Mouse (Mus musculus) layer of hippocampus, postnatal 25 days (tissue): Measurements from ENCODE around the gene Foxb2. TPM values are rescaled to one million over a fixed set of nuclear protein-coding genes. Genes with fewer than 3 reads are reported as not detected.
"Not testable (repeated sequence)": the region's sequence is repeated elsewhere in the genome, so short reads cannot be mapped to it uniquely, and the experiment has no call there.

Experiments used
- DNase-seq, 2 experiments: peaks; one replicate each; pipeline ENCODE4 v3.0.0; 2022; ENCODE audit warnings: mixed read lengths in 2 of 2, low spot score in 1 of 2; ENCODE audit errors: extremely low spot score in 1 of 2
- total RNA-seq, 2 experiments: library from RNA; stranded (reverse); gene quantifications; 2 replicates each; pipeline ENCODE4 v1.2.3; 2021

Foxb2 gene
- total RNA-seq: not detected

DNA sequence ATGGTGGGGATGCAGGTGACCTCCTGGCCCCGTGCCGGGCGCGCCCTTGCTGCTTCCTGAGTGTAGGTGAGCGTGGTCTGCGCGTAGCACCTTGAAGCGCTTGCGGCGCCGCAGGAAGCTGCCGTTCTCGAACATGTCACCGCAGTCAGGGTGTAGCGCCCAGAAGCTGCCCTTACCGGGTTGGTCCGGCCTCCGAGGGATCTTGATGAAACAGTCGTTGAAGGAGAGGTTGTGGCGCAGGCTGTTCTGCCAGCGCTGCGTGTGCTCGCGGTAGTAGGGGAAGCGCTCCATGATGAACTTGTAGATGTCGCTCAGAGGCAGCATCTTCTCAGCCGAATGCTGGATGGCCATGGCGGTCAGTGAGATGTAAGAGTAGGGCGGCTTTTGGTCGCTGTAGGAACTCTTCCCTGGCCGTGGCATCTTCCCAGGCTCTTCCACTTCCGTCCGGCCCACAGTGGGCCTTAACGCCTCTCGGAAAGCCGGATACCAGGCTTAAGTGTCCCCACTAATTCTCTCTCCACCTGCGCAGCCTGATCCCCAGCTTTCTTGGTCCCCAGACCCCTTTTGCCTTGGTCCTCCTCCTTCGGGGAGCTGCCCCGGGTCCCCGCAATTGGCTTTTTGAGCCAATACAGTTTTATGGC, at the start of gene Foxb2:
Foxb2 (minus strand) TSS at position 585 of the 641 bp plus-strand sequence.
- DNase-seq: peak in 1 of 2 experiments; percentile 14

DNA sequence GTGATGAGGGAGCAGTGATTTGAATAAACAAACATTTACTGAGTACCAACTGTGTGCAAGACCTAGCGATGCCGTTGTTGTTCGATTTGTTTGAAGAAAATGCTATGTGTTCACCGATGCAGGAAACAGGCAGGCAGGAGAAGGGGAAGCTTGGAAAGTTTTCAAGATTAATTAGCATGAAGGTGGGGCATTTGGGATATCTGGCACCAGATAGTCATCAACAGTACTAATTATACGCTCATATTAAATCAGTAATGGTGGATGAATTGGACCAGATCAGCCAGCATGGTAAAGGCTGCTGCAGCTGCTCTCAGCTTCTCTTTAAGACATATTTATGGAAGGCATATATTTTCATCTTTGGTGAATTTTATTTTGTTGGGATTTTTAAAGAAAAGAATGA, 37.9 kb upstream of the Foxb2 start:
- DNase-seq: no peak

GRCm38 (mm10) chr19:16903106-16903505, 29.5 kb upstream of the Foxb2 start:
- peak in 1 of 2 experiments; percentile 35 for DNase-seq

DNA sequence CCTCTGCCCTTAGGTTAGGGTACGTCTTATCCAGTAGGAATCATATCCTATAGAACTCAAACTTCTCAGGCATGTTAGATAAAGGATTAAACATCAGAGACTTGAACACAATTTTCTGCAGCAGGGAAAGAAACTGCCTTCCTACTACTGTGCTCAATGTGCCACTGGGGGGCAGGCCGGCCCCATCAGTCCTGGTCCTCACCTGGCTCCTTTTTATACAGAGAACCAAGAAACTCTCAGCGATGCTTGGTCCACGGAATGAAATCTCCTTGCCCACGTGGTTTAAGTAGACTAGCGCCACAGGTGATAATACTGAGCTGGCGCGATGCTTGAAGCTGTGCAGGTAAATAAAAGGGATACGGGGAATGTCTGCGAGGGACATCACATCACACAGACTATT, 26.1 kb upstream of the Foxb2 start:
- no peak for DNase-seq

- DNase-seq: no peak
Measured at GRCm38 (mm10) chr19:16898576-16898975, 25.0 kb upstream of the Foxb2 start.

DNA sequence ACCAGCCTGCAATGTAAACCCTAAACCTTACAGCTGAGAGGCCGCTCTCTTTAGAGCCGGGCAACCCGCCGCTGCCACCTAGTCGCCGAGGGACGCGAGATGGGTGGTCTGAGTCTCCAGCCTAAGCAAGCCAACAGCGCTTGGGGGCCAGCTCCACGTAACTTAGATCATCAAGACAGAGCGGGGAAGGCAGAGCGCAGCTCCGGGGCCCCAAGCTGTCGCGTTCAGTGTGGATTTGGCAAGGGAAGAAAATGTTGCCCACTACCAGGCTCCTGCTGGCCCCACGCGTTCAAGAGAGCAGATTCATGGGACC, 2.8 kb upstream of the Foxb2 start:
- no peak for DNase-seq

DNA sequence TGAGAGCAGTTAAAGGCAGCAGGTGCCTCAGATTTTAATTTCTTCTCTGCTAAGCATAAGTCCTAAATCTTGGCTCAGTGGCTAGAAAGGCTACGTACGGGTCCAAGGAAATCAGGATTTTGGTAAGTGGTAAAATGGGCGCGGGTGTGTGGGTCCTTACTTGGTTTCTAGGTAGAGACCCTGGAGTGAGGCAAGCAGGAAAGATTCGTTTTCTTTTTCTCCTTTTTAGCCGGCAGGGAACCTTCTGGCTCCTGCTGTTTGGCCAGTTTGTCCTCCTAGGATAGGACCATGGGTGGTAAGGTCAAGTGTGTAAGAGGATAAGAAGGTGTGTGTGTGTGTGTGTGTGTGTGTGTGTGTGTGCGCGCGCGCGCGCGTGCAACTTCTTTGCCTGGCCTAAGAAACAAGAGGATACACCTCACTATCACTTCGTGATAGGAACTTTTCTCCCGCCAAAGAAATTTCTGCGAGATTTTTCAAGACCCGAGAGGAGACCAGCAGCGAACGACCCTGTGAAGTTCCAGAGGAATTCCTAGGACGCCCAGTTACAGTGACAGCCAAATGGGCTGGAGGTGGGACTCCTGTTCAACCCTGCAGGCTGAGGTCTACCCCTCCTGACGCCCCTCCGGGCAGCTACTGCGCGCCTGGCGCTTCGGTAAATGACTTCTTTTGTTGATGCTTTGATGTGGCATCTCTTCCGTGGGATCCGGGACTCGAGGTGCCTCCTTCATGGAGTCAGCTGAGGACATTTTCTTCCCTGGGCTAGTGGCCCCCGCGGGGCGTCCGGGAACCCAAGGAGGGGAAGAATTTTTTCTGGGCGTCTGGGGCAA, 2.2 kb upstream of the Foxb2 start:
- no peak for DNase-seq

DNA sequence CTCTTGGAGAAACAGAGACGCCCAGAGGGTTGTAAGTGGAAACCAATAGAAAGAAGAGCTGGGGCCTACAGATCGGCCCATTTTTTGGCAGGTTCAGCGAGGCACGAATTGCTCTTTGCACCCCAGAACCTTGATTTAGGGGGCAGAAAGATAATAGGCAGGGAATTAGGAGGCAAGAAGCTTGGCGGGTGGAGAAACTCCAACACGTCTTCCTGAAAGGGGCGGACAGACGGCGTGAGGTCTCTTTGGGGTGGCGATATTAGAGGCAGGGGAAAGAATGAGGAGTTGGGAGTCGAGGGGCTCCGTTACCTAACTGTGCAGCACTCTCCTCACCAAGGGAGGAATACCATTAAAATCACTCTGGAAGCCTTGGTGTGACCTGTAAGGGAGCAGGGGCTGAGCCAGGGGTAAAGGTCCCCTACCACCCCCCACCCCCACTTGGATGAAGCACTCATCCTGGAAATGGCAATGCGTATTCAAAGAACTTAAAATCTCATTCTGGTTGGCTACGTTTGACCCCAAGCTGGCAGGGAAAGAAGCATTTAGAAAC, 1.5 kb upstream of the Foxb2 start:
- no peak for DNase-seq

DNA sequence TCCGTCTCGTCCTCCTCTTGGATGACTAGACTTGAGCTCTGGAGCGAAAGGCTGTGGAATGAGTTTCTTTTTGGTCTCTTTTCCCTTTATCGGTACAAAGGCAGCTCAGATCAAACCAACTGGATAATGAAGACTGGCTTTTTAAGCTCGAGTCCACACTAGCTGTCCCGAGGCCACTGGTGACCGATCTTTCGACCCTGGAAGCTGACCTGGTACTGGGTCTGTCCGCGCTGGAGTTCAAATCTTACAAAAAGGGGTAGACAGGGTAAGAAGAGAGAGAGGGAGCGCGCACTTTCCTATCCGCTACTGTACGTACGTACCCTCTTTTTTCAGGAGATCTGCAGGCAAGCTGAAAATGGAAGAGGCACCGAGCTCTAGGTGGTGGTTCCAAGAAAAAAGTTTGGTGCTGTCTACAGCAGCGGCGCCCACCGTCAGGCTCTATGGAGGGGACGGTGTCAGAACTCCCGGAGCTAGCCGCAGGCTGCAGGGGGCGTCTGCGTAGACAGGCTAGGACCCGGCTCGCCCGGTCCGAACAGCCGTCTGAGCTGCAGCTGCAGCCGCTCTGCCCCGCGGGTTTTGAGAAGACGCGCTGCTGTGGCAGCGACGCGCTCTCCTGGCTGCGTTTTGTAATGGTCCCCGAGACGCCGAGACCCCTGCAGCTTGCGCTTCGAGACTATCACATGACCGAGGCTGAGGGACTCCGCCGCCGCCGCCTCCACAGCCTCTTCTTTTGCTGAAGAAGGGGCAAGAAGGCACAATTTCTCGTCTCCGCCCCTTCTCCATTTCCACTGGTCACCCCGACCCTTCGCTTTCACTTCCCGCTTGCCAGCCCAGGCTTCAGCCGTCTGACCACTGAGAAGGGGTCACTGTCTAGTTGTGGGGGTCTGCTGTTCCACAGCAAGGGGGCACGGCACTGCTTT, 597 bp upstream of the Foxb2 start:
- DNase-seq: no peak

GRCm38 (mm10) chr19:16872331-16873180, 1.0 kb downstream of the Foxb2 start:
- peak in 1 of 2 experiments; percentile 6 for DNase-seq

- no peak for DNase-seq
Measured at GRCm38 (mm10) chr19:16871192-16871760, 2.3 kb downstream of the Foxb2 start.

DNA sequence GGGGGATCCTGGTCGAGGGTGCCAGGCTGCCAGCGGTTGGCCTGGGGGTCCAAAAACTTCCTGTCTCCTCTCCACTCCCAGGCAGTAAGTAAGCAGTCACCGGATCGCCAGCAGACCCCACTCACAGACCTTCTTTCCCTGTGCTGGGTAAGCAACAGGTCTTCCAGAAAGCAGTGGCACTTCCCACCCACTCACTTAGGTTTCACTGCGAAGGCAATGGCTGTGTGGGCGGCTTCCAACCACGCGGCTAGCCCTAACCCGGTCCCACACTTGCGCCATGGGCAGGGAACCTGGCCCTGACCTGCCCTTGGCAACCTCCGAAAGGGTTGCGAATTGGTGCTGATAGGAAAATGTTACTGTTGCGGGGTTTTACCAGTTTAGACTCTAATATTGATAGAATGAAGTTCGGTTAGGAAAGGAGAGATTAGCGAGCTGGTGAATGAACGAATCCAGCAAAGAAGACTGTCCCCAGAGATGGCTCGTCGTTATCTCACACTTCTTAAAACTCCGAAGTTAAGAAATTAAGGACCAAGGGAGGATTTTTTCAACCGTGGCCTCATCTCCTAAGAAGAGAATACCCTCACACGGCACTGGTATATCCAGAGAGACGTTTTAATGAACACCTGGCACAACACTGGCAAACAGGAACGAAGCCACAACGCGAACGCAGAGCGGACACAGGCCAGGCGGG, 3.0 kb downstream of the Foxb2 start:
- DNase-seq: no peak

GRCm38 (mm10) chr19:16868534-16868933, 5.1 kb downstream of the Foxb2 start:
- DNase-seq: no peak

- DNase-seq: no peak
Measured at GRCm38 (mm10) chr19:16858646-16859045, 15.0 kb downstream of the Foxb2 start.

- DNase-seq: no peak
Measured at GRCm38 (mm10) chr19:16856752-16857151, 16.9 kb downstream of the Foxb2 start.

DNA sequence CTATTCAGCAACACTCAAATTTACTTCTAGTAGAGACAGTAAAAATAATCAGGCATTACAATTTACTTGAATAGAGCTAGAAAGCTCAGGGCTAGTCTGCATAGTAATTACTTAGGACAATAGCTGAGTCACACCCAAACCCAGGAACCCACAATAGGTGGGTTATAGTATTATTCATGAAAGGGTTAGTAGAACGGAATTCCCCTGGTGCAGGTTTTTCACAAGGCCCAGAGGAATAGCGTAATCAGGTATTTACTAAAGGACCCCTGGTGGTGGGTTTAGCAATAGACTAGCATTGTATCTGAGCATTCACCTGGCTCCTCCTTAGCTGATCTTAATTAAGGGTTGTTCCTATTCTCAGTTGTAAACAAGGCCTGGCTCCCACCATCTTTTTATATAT, 29.5 kb downstream of the Foxb2 start:
- DNase-seq: not testable (repeated sequence)

GRCm38 (mm10) chr19:16841516-16842249, 31.9 kb downstream of the Foxb2 start:
- no peak for DNase-seq

- no peak for DNase-seq
Measured at GRCm38 (mm10) chr19:16841001-16841400, 32.6 kb downstream of the Foxb2 start.
